Mouse (Mus musculus) MEL (cell line): Measurements from ENCODE around the gene Pomt1.
A peak's percentile ranks its signal among the peaks of the same experiment; 100 is the strongest.

Source experiments
- GATA1 ChIP-seq: IDR thresholded peaks from 2 replicates; pipeline ENCODE4 v1.6.1; 2011; ENCODE audit warnings: low read depth, low read length, improper control_type of control experiment
- MAX ChIP-seq: IDR thresholded peaks from 2 replicates; pipeline ENCODE4 v1.6.1; 2011; ENCODE audit warnings: low read length, improper control_type of control experiment
- MAZ ChIP-seq: IDR thresholded peaks from 2 replicates; pipeline ENCODE4 v1.6.1; 2012; ENCODE audit warnings: low read depth, mild to moderate bottlenecking, inconsistent platforms, low read length, improper control_type of control experiment
- MYC ChIP-seq: IDR thresholded peaks from 2 replicates; pipeline ENCODE4 v1.6.1; 2011; ENCODE audit warnings: low read depth, mild to moderate bottlenecking, low read length, improper control_type of control experiment, moderate library complexity
- POLR2A ChIP-seq, 2 experiments: IDR thresholded peaks; 2 replicates each; pipeline ENCODE4 v1.6.1; 2011 to 2012; ENCODE audit warnings: low read length in 2 of 2, mild to moderate bottlenecking in 2 of 2, control low read depth in 1 of 2, improper control_type of control experiment in 1 of 2, low read depth in 1 of 2, moderate library complexity in 1 of 2; ENCODE audit not compliant: control insufficient read depth in 1 of 2, insufficient read depth in 1 of 2, poor library complexity in 1 of 2
- RAD21 ChIP-seq: IDR thresholded peaks from 2 replicates; pipeline ENCODE4 v1.6.1; 2011; ENCODE audit warnings: mild to moderate bottlenecking, low read depth, low read length, improper control_type of control experiment
- TAL1 ChIP-seq: IDR thresholded peaks from 2 replicates; pipeline ENCODE4 v1.6.1; 2012; ENCODE audit warnings: mild to moderate bottlenecking, inconsistent platforms, low read length, moderate library complexity, mixed read lengths
- USF1 ChIP-seq: IDR thresholded peaks from 2 replicates; pipeline ENCODE4 v1.6.1; 2014; ENCODE audit warnings: low read depth, mild to moderate bottlenecking, inconsistent platforms, low read length, improper control_type of control experiment, moderate library complexity
- USF2 ChIP-seq, 2 experiments: IDR thresholded peaks; 2 replicates each; pipeline ENCODE4 v1.6.1; 2011 to 2012; ENCODE audit warnings: improper control_type of control experiment in 2 of 2, low read length in 2 of 2, borderline replicate concordance in 1 of 2, inconsistent platforms in 1 of 2, low read depth in 1 of 2, mild to moderate bottlenecking in 1 of 2; ENCODE audit not compliant: insufficient read depth in 1 of 2
- ZC3H11A ChIP-seq: IDR thresholded peaks from 2 replicates; pipeline ENCODE4 v1.6.1; 2012; ENCODE audit warnings: low read depth, mild to moderate bottlenecking, inconsistent platforms, low read length, improper control_type of control experiment

DNA sequence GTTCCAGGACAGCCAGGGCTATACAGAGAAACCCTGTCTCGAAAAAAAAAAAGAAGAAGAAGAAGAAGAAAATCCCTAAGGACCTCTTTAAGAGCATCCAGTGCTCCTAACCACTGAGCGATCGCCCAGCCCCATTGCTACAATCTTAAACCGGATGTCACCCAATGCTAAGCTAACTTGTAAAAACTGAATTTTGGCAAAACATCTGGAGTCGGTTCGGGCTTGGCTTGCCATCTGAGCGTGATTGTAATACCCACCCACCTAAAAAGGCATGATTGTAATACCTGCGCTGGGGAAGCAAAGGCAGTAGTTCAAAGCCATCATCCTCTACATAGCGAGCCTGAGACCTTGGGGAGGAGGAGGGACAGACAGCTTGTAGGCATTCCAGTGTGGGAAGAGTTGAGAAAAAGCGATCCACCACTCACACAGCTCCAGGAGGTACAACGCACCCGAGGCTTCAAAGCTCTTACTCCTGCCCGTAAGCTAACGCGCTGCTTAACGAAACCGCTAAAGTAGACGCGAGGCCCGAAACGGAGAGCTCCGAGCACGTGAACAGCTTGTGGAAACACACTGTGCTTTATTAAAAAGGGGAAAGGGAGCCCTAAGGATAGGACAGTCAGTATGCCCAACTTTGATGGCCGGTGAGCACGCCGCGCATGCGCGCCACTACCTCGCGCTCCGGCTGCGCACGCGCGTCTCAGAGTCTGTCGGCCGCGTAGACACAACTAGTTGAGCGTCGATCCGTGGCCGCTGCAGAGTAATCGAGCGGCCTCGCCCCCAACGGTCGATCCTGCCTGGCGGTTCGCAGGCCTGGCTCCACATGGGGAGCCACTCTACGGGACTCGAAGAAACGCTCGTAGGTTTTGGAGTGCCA lies at the start of gene Pomt1:
- TF ChIP-seq MYC: peak; percentile 82
- TF ChIP-seq USF2 (IDR thresholded peaks at IDR 0.05; ENCODE audit: borderline replicate concordance in 1 of 2, insufficient read depth in 1 of 2, low read depth in 1 of 2, low read length in 2 of 2): no peak
- TF ChIP-seq ZC3H11A: no peak
- TF ChIP-seq MAX: peak; percentile 85
- TF ChIP-seq POLR2A (IDR thresholded peaks at IDR 0.05; ENCODE audit: control insufficient read depth in 1 of 2, insufficient read depth in 1 of 2, low read depth in 1 of 2, low read length in 2 of 2, poor library complexity in 1 of 2): peak; percentile 74 to 97; a peak in 3 of 4 replicates
- no peak for TF ChIP-seq MAZ
- TF ChIP-seq TAL1: no peak
- TF ChIP-seq GATA1: no peak
- TF ChIP-seq USF1: no peak
- no peak for TF ChIP-seq RAD21
